Mouse (Mus musculus): ENCODE measurements around the gene Wdr26.

- TF ChIP-seq POLR2A (IDR thresholded peaks at IDR 0.05; ENCODE audit: insufficient read length, low read depth) (no peak), SRF (IDR thresholded peaks at IDR 0.05; ENCODE audit: control insufficient read depth, insufficient read length, low read depth) (no peak), USF1 (IDR thresholded peaks at IDR 0.05; ENCODE audit: low read depth) (no peak), CEBPB (IDR thresholded peaks at IDR 0.05; ENCODE audit: insufficient read depth, poor library complexity, severe bottlenecking) (no peak), MYOG (IDR thresholded peaks at IDR 0.05; ENCODE audit: control insufficient read depth in 1 of 3, insufficient read depth in 1 of 3, insufficient read length in 2 of 3, low read depth in 2 of 3) (no peak), E2F4 (IDR thresholded peaks at IDR 0.05; ENCODE audit: insufficient read depth) (no peak), TCF3 (IDR thresholded peaks at IDR 0.05; ENCODE audit: insufficient read length, low read depth) (no peak), MYOD1 (IDR thresholded peaks at IDR 0.05; ENCODE audit: control insufficient read depth in 1 of 3, insufficient read length in 2 of 3, low read depth in 2 of 3) (no peak)
These were observed 16.0 kb upstream of the Wdr26 start for GRCm38 (mm10) chr1:181227804-181228203.

Data from myocyte (in vitro differentiated cells).